Mouse (Mus musculus) C2C12 (cell line): Measurements from ENCODE around the gene Atpaf2.

Source experiments
- CEBPB ChIP-seq: IDR thresholded peaks from one replicate; pipeline ENCODE4 v1.6.1; 2011; ENCODE audit warnings: low read depth, mild to moderate bottlenecking, control low read depth, moderate library complexity
- CTCF ChIP-seq: IDR thresholded peaks from one replicate; pipeline ENCODE4 v1.5.1; 2011; ENCODE audit not compliant: control insufficient read depth, insufficient read depth, insufficient read length
- FOSL1 ChIP-seq: IDR thresholded peaks from one replicate; pipeline ENCODE4 v1.8.0; 2011; ENCODE audit warnings: mild to moderate bottlenecking, low read length; ENCODE audit not compliant: poor library complexity, insufficient read depth, severe bottlenecking
- MAX ChIP-seq: IDR thresholded peaks from one replicate; pipeline ENCODE4 v1.6.1; 2011; ENCODE audit warnings: mild to moderate bottlenecking, control low read depth
- MYOD1 ChIP-seq: IDR thresholded peaks from one replicate; pipeline ENCODE4 v1.6.1; 2011; ENCODE audit warnings: low read depth; ENCODE audit not compliant: control insufficient read depth, insufficient read length
- MYOG ChIP-seq: IDR thresholded peaks from one replicate; pipeline ENCODE4 v1.6.1; 2011; ENCODE audit not compliant: control insufficient read depth, insufficient read length; ENCODE audit errors: extremely low read depth
- USF1 ChIP-seq: IDR thresholded peaks from one replicate; pipeline ENCODE4 v1.6.1; 2011; ENCODE audit warnings: low read depth, mild to moderate bottlenecking, control low read depth, moderate library complexity

DNA sequence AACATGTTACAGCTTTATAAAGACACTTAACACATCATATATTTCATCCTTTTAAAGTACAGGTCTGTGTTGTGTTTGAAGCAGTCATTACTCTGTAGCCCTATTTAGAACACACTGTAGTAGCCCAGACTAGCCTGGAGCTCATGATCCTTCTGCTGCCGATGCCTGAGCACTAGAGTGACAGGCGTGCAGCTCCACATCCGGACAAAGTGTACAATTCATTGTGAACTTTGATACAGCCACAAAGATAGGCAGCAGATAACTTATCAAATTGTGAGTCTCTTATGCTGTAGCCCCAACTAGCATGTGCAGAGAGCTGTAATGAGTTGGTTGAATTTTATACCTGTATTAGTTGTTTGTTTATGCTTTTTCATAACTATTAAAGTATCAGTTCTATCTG, 9.4 kb upstream of the Atpaf2 start:
- TF ChIP-seq CTCF (no peak), USF1 (no peak), MAX (no peak), MYOD1 (no peak), MYOG (no peak), FOSL1 (no peak), CEBPB (no peak)
